Comparison of ENCODE assay signal across 12 mouse cellular contexts in genomic region chr7:18924321-18924720, GRCm38 (mm10). TPM values are rescaled to one million over a fixed set of nuclear protein-coding genes. Genes with fewer than 3 reads are reported as not detected.
DNase-seq lines count a peak whose midpoint lies in the region; ATAC-seq and TF ChIP-seq lines count a peak whose summit lies in the region.
"Had no signal": no experiment of that assay in that cellular context is flagged by ENCODE, and none has a peak within 500 bp of the region (broad histone marks: within the 10 kb centered on the region; RNA-seq: fewer than 3 reads in every experiment).

No protein-coding gene starts in this region.

- H3K4me2 ChIP-seq in intestine, embryonic 14.5 days (ENCODE audit: low read length), result no peak overlapping the region
- H3K4me2 ChIP-seq in intestine, embryonic 16.5 days (ENCODE audit: low read depth, low read length), result no peak overlapping the region
- peak overlapping the region; percentile 36 for H3K4me2 ChIP-seq in forebrain, embryonic 12.5 days
- peak overlapping the region; percentile 74 for H3K4me2 ChIP-seq in hindbrain, postnatal 0 days (ENCODE audit: low read depth, low read length)
- H3K4me2 ChIP-seq in neural tube, embryonic 14.5 days (ENCODE audit: low read depth, low read length), result no peak overlapping the region; the same call in 1 of the 2 replicates

- peak; percentile 54 for DNase-seq in intestine, embryonic 14.5 days (ENCODE audit: low spot score)
- peak; percentile 65 for DNase-seq in hindbrain, postnatal 0 days (ENCODE audit: low spot score)
- no peak for DNase-seq in lung, adult 18-20 months
- DNase-seq in heart, adult 18-20 months, result no peak
- DNase-seq in frontal cortex, postnatal 10 days (ENCODE audit: low spot score in 2 of 2), result no peak
- DNase-seq: adrenal gland, postnatal 25 days; heart, postnatal 36 days; kidney, postnatal 10 days had no signal

- no peaks in the 10 kb centered on the region for H3K9me3 ChIP-seq in intestine, embryonic 14.5 days (ENCODE audit: control insufficient read depth, low read length)
- no peaks in the 10 kb centered on the region for H3K9me3 ChIP-seq in intestine, embryonic 16.5 days (ENCODE audit: control insufficient read depth, low read length)
- H3K9me3 ChIP-seq in forebrain, embryonic 12.5 days, result no peaks in the 10 kb centered on the region
- no peaks in the 10 kb centered on the region for H3K9me3 ChIP-seq in hindbrain, postnatal 0 days (ENCODE audit: low read length)
- H3K9me3 ChIP-seq in neural tube, embryonic 14.5 days (ENCODE audit: control insufficient read depth, low read length), result no peaks in the 10 kb centered on the region

- WGBS in intestine, embryonic 14.5 days, result 15% methylated on average over 8 of the region's 8 CpGs
- 9% methylated on average over 8 of the region's 8 CpGs for WGBS in intestine, embryonic 16.5 days
- WGBS in forebrain, embryonic 12.5 days, result 5% methylated on average over 8 of the region's 8 CpGs
- 3% methylated on average over 8 of the region's 8 CpGs for WGBS in hindbrain, postnatal 0 days
- 5% methylated on average over 8 of the region's 8 CpGs for WGBS in neural tube, embryonic 14.5 days

- ATAC-seq in intestine, embryonic 14.5 days (replicated peaks; ENCODE audit: low FRiP score, low TSS enrichment, low read depth), result no peak
- no peak for ATAC-seq in intestine, embryonic 16.5 days
- ATAC-seq in forebrain, embryonic 12.5 days (ENCODE audit: low FRiP score), result no peak
- no peak for ATAC-seq in hindbrain, postnatal 0 days
- ATAC-seq in neural tube, embryonic 14.5 days (ENCODE audit: low read depth), result no peak

- H3K9ac ChIP-seq in intestine, embryonic 14.5 days (ENCODE audit: low read length), result no peak overlapping the region
- no peak overlapping the region for H3K9ac ChIP-seq in intestine, embryonic 16.5 days (ENCODE audit: low read depth, low read length)
- peak overlapping the region; percentile 44; the same call in 1 of the 2 replicates for H3K9ac ChIP-seq in forebrain, embryonic 12.5 days
- 0 out of 2 replicates have a peak overlapping the region, but pooled peaks have one; percentile 17 for H3K9ac ChIP-seq in hindbrain, postnatal 0 days (replicated peaks; ENCODE audit: low read length)
- H3K9ac ChIP-seq in neural tube, embryonic 14.5 days (replicated peaks; ENCODE audit: low read depth, low read length), result no peak overlapping the region

- H3K27ac ChIP-seq in intestine, embryonic 14.5 days (ENCODE audit: low read depth), result no peak overlapping the region
- H3K27ac ChIP-seq in intestine, embryonic 16.5 days (ENCODE audit: low read length), result no peak overlapping the region
- peak overlapping the region; percentile 94 for H3K27ac ChIP-seq in forebrain, embryonic 12.5 days
- peak overlapping the region; percentile 92 for H3K27ac ChIP-seq in hindbrain, postnatal 0 days
- peak overlapping the region; percentile 66 for H3K27ac ChIP-seq in neural tube, embryonic 14.5 days (ENCODE audit: low read depth, low read length)
- H3K27ac ChIP-seq: macrophage had no signal

- no peak overlapping the region for H3K4me3 ChIP-seq in intestine, embryonic 14.5 days (ENCODE audit: low read depth, low read length)
- no peak overlapping the region for H3K4me3 ChIP-seq in intestine, embryonic 16.5 days (ENCODE audit: low read length)
- no peak overlapping the region for H3K4me3 ChIP-seq in forebrain, embryonic 12.5 days (replicated peaks)
- H3K4me3 ChIP-seq in hindbrain, postnatal 0 days (ENCODE audit: low read length), result no peak overlapping the region
- H3K4me3 ChIP-seq in neural tube, embryonic 14.5 days (ENCODE audit: low read depth, low read length), result no peak overlapping the region

- peaks cover 6% of the 10 kb centered on the region; the same call in 1 of the 2 replicates for H3K4me1 ChIP-seq in intestine, embryonic 14.5 days (replicated peaks; ENCODE audit: control insufficient read depth, insufficient read depth, low read length)
- peaks cover 7% of the 10 kb centered on the region; the same call in 1 of the 2 replicates for H3K4me1 ChIP-seq in intestine, embryonic 16.5 days (ENCODE audit: control insufficient read depth, insufficient read depth, low read length)
- peaks cover 68% of the 10 kb centered on the region for H3K4me1 ChIP-seq in forebrain, embryonic 12.5 days
- H3K4me1 ChIP-seq in hindbrain, postnatal 0 days (ENCODE audit: insufficient read depth, low read length), result peaks cover 35% of the 10 kb centered on the region
- peaks cover 43% of the 10 kb centered on the region for H3K4me1 ChIP-seq in neural tube, embryonic 14.5 days (ENCODE audit: control insufficient read depth, insufficient read depth, low read length)

- H3K27me3 ChIP-seq in intestine, embryonic 14.5 days (replicated peaks; ENCODE audit: control insufficient read depth, insufficient read depth, low read length), result peaks cover 54% of the 10 kb centered on the region
- peaks cover 46% of the 10 kb centered on the region for H3K27me3 ChIP-seq in intestine, embryonic 16.5 days (replicated peaks; ENCODE audit: control insufficient read depth, insufficient read depth, low read length)
- no peaks in the 10 kb centered on the region; the same call in 1 of the 2 replicates for H3K27me3 ChIP-seq in forebrain, embryonic 12.5 days
- no peaks in the 10 kb centered on the region for H3K27me3 ChIP-seq in hindbrain, postnatal 0 days (ENCODE audit: insufficient read depth, low read length)
- no peaks in the 10 kb centered on the region for H3K27me3 ChIP-seq in neural tube, embryonic 14.5 days (ENCODE audit: control insufficient read depth, insufficient read depth, low read length)

- no peaks in the 10 kb centered on the region for H3K36me3 ChIP-seq in intestine, embryonic 14.5 days (ENCODE audit: control insufficient read depth, insufficient read depth, low read length)
- H3K36me3 ChIP-seq in intestine, embryonic 16.5 days (ENCODE audit: control insufficient read depth, insufficient read depth, low read length), result no peaks in the 10 kb centered on the region
- no peaks in the 10 kb centered on the region for H3K36me3 ChIP-seq in forebrain, embryonic 12.5 days (replicated peaks)
- no peaks in the 10 kb centered on the region for H3K36me3 ChIP-seq in hindbrain, postnatal 0 days (ENCODE audit: insufficient read depth, low read length)
- H3K36me3 ChIP-seq in neural tube, embryonic 14.5 days (ENCODE audit: control insufficient read depth, insufficient read depth, low read length), result no peaks in the 10 kb centered on the region

- no peak for TF ChIP-seq CTCF in hindbrain, postnatal 0 days (IDR thresholded peaks at IDR 0.05; ENCODE audit: low read depth)

RNA-seq across cellular contexts. Expression of gene Nova2, which starts 1.4 kb away (rescaled TPM):
- 0.66 and 0.75 TPM in 2 replicates for polyA plus RNA-seq in intestine, embryonic 14.5 days (2014; fragmentation: Nextera tagmentation; extraction: Ambion mirVana)
- 0.34 and 0.40 TPM in 2 replicates for polyA plus RNA-seq in intestine, embryonic 16.5 days (2015; fragmentation: Nextera tagmentation; extraction: Ambion mirVana)
- 10.8 and 11.3 TPM in 2 replicates for polyA plus RNA-seq in forebrain, embryonic 12.5 days (2016; fragmentation: Nextera tagmentation; extraction: Ambion mirVana)
- total RNA-seq in hindbrain, postnatal 0 days (2014; rRNA removed), result 18.3 and 19.8 TPM in 2 replicates
- 9.2 and 9.7 TPM in 2 replicates for polyA plus RNA-seq in hindbrain, postnatal 0 days (2015; fragmentation: Nextera tagmentation; extraction: Ambion mirVana)
- 17.1 and 18.4 TPM in 2 replicates for polyA plus RNA-seq in neural tube, embryonic 14.5 days (2014; fragmentation: Nextera tagmentation; extraction: Ambion mirVana)
- total RNA-seq in heart, adult 18-20 months (2021), result 1 to 10 TPM; 4.4 to 4.9 TPM

RNA-seq across cellular contexts. Expression of gene Ccdc61, which starts 14.1 kb away (rescaled TPM):
- 21.5 and 21.7 TPM in 2 replicates for polyA plus RNA-seq in intestine, embryonic 14.5 days (2014; fragmentation: Nextera tagmentation; extraction: Ambion mirVana)
- 23.7 and 24.7 TPM in 2 replicates for polyA plus RNA-seq in intestine, embryonic 16.5 days (2015; fragmentation: Nextera tagmentation; extraction: Ambion mirVana)
- polyA plus RNA-seq in forebrain, embryonic 12.5 days (2016; fragmentation: Nextera tagmentation; extraction: Ambion mirVana), result 39.7 and 41.0 TPM in 2 replicates
- 22.0 and 31.5 TPM in 2 replicates for total RNA-seq in hindbrain, postnatal 0 days (2014; rRNA removed)
- 32.9 and 35.2 TPM in 2 replicates for polyA plus RNA-seq in hindbrain, postnatal 0 days (2015; fragmentation: Nextera tagmentation; extraction: Ambion mirVana)
- polyA plus RNA-seq in neural tube, embryonic 14.5 days (2014; fragmentation: Nextera tagmentation; extraction: Ambion mirVana), result 17.6 and 20.2 TPM in 2 replicates
- 10 to 100 TPM in 1 of 2 experiments, 1 to 10 TPM in 1; 8.8 to 10.2 TPM for total RNA-seq in heart, adult 18-20 months (2021)

RNA-seq across cellular contexts. Expression of gene Pglyrp1, which starts 53.2 kb away (rescaled TPM):
- 17.7 and 26.7 TPM in 2 replicates for polyA plus RNA-seq in intestine, embryonic 14.5 days (2014; fragmentation: Nextera tagmentation; extraction: Ambion mirVana)
- 101 and 106 TPM in 2 replicates for polyA plus RNA-seq in intestine, embryonic 16.5 days (2015; fragmentation: Nextera tagmentation; extraction: Ambion mirVana)
- polyA plus RNA-seq in forebrain, embryonic 12.5 days (2016; fragmentation: Nextera tagmentation; extraction: Ambion mirVana), result 1.8 and 3.1 TPM in 2 replicates
- total RNA-seq in hindbrain, postnatal 0 days (2014; rRNA removed), result 29.7 and 30.2 TPM in 2 replicates
- 29.1 and 30.0 TPM in 2 replicates for polyA plus RNA-seq in hindbrain, postnatal 0 days (2015; fragmentation: Nextera tagmentation; extraction: Ambion mirVana)
- polyA plus RNA-seq in neural tube, embryonic 14.5 days (2014; fragmentation: Nextera tagmentation; extraction: Ambion mirVana), result 18.3 and 18.7 TPM in 2 replicates
- 1 to 10 TPM; 1.6 to 5.5 TPM for total RNA-seq in heart, adult 18-20 months (2021)

Comparison
In these comparisons a context has a peak if more than half of its experiments do, and no peak if none do; other contexts are left out.
1. DNase-seq: peak in intestine, embryonic 14.5 days (single experiment) and hindbrain, postnatal 0 days (single experiment); none in lung, adult 18-20 months (0 of 2), heart, adult 18-20 months (0 of 2) and frontal cortex, postnatal 10 days (0 of 2).
2. H3K27ac ChIP-seq: peak in forebrain, embryonic 12.5 days (single experiment), hindbrain, postnatal 0 days (single experiment) and neural tube, embryonic 14.5 days (single experiment); none in intestine, embryonic 14.5 days (single experiment) and intestine, embryonic 16.5 days (single experiment).
3. H3K4me2 ChIP-seq: peak in forebrain, embryonic 12.5 days (single experiment) and hindbrain, postnatal 0 days (single experiment); none in intestine, embryonic 14.5 days (single experiment), intestine, embryonic 16.5 days (single experiment) and neural tube, embryonic 14.5 days (single experiment).
4. H3K9ac ChIP-seq: peak in forebrain, embryonic 12.5 days (single experiment) and hindbrain, postnatal 0 days (single experiment); none in intestine, embryonic 14.5 days (single experiment), intestine, embryonic 16.5 days (single experiment) and neural tube, embryonic 14.5 days (single experiment).